In the genomic region with DNA sequence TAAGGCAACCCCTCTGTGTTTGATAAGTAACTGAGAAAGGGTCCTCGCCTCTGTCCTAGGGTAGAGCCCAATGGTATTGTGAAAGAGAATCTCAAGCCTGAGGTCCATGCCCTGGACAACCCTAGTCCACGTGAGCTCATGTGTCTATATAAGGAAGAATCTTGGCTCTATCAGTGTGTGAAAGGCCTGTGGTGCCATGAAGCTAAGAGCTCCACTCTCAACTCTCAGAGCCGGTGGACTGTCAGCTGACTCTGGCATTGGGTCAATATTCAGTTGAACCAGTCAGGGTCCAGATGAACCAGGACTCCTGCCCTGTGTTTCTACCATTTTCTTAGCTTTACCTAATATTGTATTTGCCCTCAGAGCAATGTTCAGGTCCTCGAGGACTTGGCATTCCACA, we compare ENCODE assay signal across 28 mouse cellular contexts.
DNase-seq lines count a peak whose midpoint lies in the region; ATAC-seq and TF ChIP-seq lines count a peak whose summit lies in the region.
"Had no signal": no experiment of that assay in that cellular context is flagged by ENCODE, and none has a peak within 500 bp of the region (broad histone marks: within the 10 kb centered on the region; RNA-seq: fewer than 3 reads in every experiment).

No protein-coding gene starts in this region.

- no peak overlapping the region for H3K9ac ChIP-seq in lung, postnatal 0 days (replicated peaks; ENCODE audit: low read depth)
- H3K9ac ChIP-seq: embryonic facial prominence, embryonic 13.5 days; embryonic facial prominence, embryonic 15.5 days; forebrain, embryonic 12.5 days had no signal

- intact Hi-C loops in gastrocnemius, adult 2 months (cut with DNase I): loop anchor here (5.0 kb wide), 1 partner anchor 46 kb away; no protein-coding TSS in a partner anchor

- no peaks in the 10 kb centered on the region for H3K36me3 ChIP-seq in lung, postnatal 0 days (ENCODE audit: insufficient read depth, low read length)
- no peaks in the 10 kb centered on the region for H3K36me3 ChIP-seq in limb, embryonic 10.5 days
- H3K36me3 ChIP-seq: embryonic facial prominence, embryonic 13.5 days; embryonic facial prominence, embryonic 15.5 days; forebrain, embryonic 10.5 days; forebrain, embryonic 12.5 days; G1E had no signal

- H3K4me1 ChIP-seq in lung, postnatal 0 days (ENCODE audit: insufficient read depth, low read depth, low read length): no peaks in the 10 kb centered on the region
- peaks cover 28% of the 10 kb centered on the region for H3K4me1 ChIP-seq in limb, embryonic 10.5 days

- TF ChIP-seq CTCF in gastrocnemius, adult 2 months (IDR thresholded peaks at IDR 0.05): no peak
- TF ChIP-seq CTCF in lung, postnatal 0 days (IDR thresholded peaks at IDR 0.05): no peak

- peak overlapping the region; percentile 85 for H3K27ac ChIP-seq in gastrocnemius, adult 2 months
- no peak overlapping the region for H3K27ac ChIP-seq in lung, postnatal 0 days (ENCODE audit: low read length)
- H3K27ac ChIP-seq in limb, embryonic 10.5 days: no peak overlapping the region
- H3K27ac ChIP-seq: embryonic facial prominence, embryonic 13.5 days; embryonic facial prominence, embryonic 15.5 days; forebrain, embryonic 12.5 days had no signal

- H3K4me3 ChIP-seq in gastrocnemius, adult 2 months: peak overlapping the region; percentile 63
- no peak overlapping the region for H3K4me3 ChIP-seq in lung, postnatal 0 days (ENCODE audit: low read depth, low read length)
- H3K4me3 ChIP-seq in limb, embryonic 10.5 days: no peak overlapping the region
- H3K4me3 ChIP-seq: embryonic facial prominence, embryonic 13.5 days; embryonic facial prominence, embryonic 15.5 days; erythroblast, embryonic 14.5 days; forebrain, embryonic 10.5 days; forebrain, embryonic 12.5 days had no signal

- no peak overlapping the region for H3K4me2 ChIP-seq in lung, postnatal 0 days (replicated peaks; ENCODE audit: low read depth, low read length)
- H3K4me2 ChIP-seq: embryonic facial prominence, embryonic 13.5 days; embryonic facial prominence, embryonic 15.5 days; forebrain, embryonic 12.5 days had no signal

- no peak for DNase-seq in gastrocnemius, adult 2 months
- DNase-seq in gastrocnemius, postnatal 25 days: no peak
- no peak for DNase-seq in lung, postnatal 0 days (ENCODE audit: low spot score)
- no peak for DNase-seq in lung, postnatal 25 days (ENCODE audit: low spot score)
- no peak for DNase-seq in limb, embryonic 10.5 days (ENCODE audit: low spot score)
- DNase-seq: adrenal gland, adult 2 months; adrenal gland, postnatal 10 days; adrenal gland, postnatal 25 days; B cell, adult 2 months; cerebellum, adult 11 months; cerebellum, adult 18-20 months; cerebellum, adult 8-10 months; cerebellum, adult 9-11 months; cerebellum, postnatal 14 days; cerebellum, postnatal 36 days; embryo, embryonic 11 days had no signal

- no peaks in the 10 kb centered on the region for H3K9me3 ChIP-seq in lung, postnatal 0 days (ENCODE audit: low read length)
- H3K9me3 ChIP-seq in limb, embryonic 10.5 days (replicated peaks): no peaks in the 10 kb centered on the region
- H3K9me3 ChIP-seq: embryonic facial prominence, embryonic 13.5 days; embryonic facial prominence, embryonic 15.5 days; forebrain, embryonic 10.5 days; forebrain, embryonic 12.5 days; G1E had no signal

- TF ChIP-seq EP300 in lung, postnatal 0 days (IDR thresholded peaks at IDR 0.05): no peak

- ATAC-seq in lung, postnatal 0 days: 0 out of 2 replicates have a peak, but pooled peaks have one; percentile 14
- ATAC-seq: activated CD4-positive, CD25-positive, alpha-beta regulatory T cell, adult 4 months; CD4-positive, CD25-positive, alpha-beta regulatory T cell, adult 4 months; forebrain, embryonic 14.5 days; forebrain, embryonic 16.5 days; Patski had no signal

- WGBS in lung, postnatal 0 days: 55% methylated on average over 4 of the region's 4 CpGs
- WGBS in limb, embryonic 10.5 days: 95% methylated on average over 4 of the region's 4 CpGs

- H3K27me3 ChIP-seq in lung, postnatal 0 days (replicated peaks; ENCODE audit: insufficient read depth, low read length): no peaks in the 10 kb centered on the region
- no peaks in the 10 kb centered on the region for H3K27me3 ChIP-seq in limb, embryonic 10.5 days (ENCODE audit: low read depth, poor library complexity, severe bottlenecking)
- H3K27me3 ChIP-seq: CH12.LX; embryonic facial prominence, embryonic 13.5 days; embryonic facial prominence, embryonic 15.5 days; Patski had no signal
